Mouse (Mus musculus) frontal cortex, postnatal 10 days (tissue): Measurements from ENCODE around the gene Lars2.
A peak's percentile ranks its signal among the peaks of the same experiment; 100 is the strongest.
"Not testable (repeated sequence)": the region's sequence is repeated elsewhere in the genome, so short reads cannot be mapped to it uniquely, and the experiment has no call there.

Source experiments
- DNase-seq, 2 experiments: peaks; one replicate each; pipeline ENCODE4 v3.0.0; 2022; ENCODE audit warnings: low spot score in 2 of 2, mixed read lengths in 1 of 2

Lars2 gene

DNA sequence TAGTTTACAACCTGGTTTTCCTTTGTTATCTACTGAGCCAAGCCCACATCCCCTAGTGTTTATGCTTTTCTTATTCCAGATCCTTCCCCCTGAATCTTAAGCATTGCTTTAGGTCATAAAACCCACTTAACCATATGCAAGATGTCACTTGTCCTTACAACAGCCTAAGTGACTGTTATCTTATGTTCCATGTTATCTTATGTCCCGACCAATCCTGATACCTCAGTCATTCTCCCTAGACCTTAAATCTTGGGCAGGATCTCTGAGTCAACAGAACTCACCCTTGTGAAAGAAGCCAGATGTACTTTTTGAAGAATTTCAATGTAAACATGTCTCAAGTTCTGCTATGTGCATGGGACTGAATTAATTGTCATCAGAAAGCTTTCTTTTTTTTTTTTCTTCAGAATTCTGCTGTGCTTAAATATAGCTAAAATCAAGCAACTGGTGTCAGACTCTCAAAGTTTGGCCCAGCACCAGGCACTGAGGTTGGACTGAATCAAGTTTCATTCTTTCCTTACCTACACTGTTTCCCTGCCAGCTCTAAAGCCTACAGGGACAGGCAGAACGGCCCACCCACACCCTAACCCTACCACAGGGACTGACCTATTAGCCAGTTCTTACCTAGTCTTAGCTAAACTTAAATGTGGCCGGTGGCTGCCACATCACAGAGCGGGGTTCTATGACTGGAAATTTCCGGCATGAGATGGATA lies 24.6 kb downstream of the Lars2 start:
- no peak for DNase-seq

DNA sequence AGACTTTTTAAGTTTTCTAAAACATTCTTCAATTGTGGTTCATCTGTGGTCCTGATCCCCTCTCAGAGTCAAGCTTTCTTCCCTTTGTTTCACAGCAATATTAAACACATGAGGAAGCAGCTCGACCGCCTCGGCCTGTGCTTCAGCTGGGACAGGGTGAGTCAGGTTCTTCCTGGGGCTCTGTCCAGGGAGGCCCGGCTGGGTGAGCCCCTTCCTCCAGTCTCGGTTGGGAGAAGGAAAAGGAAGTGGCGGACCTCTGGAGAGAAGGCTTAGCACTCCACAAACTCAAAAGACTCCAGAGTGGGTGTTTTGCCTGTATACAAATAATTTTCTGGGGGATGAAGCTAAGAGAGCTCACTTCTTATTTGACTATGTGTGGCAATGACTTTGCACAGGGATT lies 28.1 kb downstream of the Lars2 start:
- no peak for DNase-seq

GRCm38 (mm10) chr9:123397701-123398100 lies 31.0 kb downstream of the Lars2 start:
- DNase-seq = peak in 1 of 2 experiments; percentile 26

DNA sequence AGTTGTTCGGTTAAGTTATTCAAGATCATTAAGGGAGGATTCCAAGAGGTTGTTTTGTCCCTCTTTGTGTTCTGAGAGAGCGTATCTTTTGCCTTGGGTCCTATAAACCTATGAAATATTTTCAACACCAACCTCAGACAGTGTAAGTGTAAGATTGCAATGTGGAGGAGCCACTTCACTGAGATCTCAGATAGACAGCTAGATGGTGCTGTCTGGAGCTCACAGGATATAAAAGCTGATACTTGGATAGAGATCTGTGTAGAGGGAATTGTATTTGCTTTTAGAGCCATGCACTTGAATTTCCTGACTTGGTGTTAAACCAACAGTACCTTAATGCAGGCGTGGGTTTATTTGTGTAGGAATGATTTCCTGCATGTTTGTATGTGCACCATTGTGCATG lies 35.5 kb downstream of the Lars2 start:
- no peak for DNase-seq

DNA sequence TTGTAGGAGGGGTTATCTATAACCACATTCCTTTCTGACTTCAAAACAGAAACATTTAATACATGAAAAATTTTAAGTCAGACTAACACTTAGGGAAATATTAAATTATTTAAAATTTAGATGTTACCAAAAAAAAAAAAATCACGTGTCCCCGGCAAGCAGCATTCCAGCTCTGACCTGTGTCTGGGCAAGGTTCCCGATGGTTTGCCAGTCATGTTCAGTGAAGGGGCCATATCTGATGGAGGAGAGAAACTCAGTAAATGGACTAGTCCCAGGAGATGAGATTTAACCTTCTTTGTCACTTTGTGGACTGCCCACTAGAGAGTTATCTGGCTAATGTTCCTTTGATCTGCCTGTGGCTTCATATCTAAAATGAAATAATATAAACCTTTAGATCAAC lies 36.3 kb downstream of the Lars2 start:
- no peak for DNase-seq

DNA sequence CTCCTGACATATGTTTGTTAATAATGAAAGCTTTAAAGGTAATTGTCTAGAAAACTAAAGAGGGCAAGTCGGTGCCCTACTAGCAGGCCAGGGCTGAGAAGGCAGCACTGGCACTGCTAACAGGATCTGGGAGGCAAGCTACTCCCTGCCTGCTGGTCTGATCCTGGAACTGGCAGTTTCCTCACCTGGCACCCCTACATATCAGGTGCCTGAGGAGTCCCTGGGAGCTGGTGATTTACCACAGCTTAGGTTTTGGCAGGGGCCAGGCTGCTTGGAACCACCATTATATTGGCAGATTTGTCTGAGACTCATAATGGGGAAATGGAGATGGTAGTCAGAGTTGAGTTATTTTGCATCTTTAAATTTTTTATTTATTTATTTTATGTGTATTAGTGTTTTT lies 38.5 kb downstream of the Lars2 start:
- no peak for DNase-seq

DNA sequence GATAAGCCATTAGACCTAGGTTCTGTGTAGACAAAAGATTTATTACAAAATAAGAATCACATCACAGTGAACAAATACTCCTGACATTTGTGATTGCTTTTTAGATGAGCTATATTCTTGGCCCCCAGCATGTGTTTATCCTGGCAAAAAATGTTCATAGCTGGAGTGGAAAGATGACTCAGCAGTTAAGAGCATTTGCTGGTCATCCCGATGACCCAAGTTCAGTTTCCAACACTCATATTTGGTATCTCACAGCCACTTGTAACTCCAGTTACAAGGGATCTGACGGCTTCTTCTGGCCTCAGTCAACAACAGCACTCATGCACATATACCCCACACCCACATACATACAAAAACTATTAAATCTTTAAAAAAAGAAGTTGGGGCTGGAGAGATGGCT lies 42.0 kb downstream of the Lars2 start:
- DNase-seq = no peak

DNA sequence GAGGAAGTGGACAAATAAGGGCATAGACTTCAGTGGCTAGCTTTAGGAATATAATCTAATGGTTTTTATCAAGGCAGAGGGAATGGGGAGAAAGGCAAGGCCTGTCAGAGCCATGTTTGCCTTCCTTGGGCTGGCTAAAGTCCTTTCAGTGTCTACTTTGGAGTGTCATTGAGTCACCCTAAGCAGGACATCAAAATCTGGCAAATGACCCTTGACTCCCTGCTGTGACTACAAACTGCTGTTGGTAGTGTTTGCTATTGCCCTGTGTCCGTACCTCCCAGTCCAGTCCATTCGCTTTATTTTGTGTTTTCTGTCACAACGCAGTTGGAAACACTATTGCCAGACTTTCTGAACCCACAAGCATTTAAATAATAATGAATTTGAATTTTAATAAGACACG lies 63.1 kb downstream of the Lars2 start:
- no peak for DNase-seq

GRCm38 (mm10) chr9:123430973-123431372 lies 64.2 kb downstream of the Lars2 start:
- DNase-seq = no peak

DNA sequence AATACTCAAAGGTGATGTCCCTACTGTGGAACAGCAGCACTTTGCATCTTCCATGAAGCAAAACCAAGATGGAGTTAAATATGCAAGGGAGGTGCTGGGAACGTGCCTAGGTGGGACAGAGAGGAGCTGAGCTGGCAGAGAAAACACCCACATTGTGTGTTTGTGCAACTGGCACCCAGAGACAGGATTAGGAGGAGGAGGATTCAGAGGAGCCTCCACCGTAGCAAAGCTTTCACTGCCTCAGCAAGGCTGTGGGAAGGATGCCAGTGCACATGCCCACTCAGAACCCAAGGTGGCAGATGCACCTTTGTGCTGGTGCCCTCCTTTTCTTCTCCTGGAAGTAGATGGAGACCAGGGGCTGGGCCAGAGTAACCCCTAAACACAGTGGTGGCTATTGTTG lies 71.5 kb downstream of the Lars2 start:
- no peak for DNase-seq

DNA sequence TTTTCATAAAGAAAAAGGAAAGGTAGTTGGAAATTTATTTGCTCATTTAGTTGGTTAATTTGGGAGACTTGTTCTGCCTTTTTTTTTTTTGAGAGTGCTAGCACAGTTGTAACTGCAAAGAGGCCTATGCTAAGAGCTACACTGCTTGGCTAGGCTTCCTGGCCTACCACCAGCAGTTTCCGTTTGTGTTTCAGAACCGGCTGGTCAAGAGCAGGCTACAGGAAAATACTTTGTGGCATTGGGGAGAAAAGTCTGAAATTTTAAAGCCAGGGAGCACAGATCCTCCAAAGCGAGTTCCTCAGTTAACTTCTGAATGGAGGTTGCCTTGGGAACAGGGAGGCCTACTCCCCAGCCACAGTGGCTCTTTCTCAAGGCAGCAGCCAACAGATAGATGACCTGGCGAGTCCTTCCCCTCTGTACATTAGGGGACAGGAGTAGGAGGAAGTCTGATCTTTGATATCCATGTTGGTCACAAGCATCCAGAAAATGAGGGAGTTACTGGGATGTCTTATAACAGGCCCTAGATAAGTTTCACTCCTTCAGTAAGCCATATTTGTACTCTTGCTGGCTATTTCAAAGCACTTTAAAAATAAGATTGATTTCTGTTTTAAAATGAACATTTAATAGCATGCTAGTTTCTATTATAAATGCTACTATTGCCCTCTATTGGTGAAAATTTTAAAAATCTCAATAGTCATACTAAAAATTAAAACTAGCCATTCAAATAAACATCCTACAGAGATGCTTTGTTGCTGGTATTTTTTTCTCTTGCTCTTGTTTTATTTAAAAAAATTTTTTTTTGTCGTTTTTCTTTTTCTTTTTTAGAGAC lies 73.7 kb downstream of the Lars2 start:
- DNase-seq = no peak

- DNase-seq = not testable (repeated sequence)
These were observed 80.4 kb downstream of the Lars2 start for GRCm38 (mm10) chr9:123447101-123447500.

DNA sequence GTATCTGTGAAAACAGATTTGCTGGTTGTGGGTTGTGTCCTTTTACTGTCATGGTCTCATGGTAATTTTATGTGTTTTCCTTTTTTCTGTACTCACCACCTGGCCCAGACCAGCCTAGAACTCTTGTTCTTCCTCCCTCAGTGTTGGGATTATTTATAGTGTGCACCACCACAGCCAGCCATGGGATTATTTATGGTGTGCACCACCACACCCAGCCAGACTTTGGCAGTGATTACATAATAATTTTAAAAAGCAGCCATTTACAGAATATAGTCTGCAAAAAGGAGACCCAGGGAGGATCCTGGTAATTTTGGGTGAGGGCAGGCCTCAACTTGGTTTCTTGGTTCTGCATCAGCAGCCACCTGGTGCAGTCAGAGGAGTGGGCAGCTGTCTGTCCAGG lies 81.9 kb downstream of the Lars2 start:
- DNase-seq = no peak

DNA sequence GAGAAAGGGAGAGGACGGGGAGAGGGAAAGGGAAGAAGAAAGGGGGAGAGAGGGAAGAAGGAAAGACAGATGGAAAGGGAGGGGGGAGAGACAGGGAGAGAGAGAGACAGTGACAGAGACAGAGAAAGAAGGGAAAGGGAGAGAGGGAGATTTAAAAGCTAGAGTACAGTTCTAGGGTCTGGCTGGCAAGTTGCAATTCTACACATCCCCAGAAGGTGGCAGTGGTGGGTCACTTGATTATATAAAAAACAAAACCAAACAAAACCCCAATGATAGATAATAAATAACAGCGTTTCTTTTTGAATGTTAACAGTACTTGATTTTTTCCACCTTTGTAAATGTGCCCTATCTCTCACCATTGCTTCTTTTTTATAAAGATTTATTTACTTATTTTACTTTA lies 83.4 kb downstream of the Lars2 start:
- DNase-seq = no peak

- no peak for DNase-seq
These were observed 85.0 kb downstream of the Lars2 start for GRCm38 (mm10) chr9:123451772-123452171.

DNA sequence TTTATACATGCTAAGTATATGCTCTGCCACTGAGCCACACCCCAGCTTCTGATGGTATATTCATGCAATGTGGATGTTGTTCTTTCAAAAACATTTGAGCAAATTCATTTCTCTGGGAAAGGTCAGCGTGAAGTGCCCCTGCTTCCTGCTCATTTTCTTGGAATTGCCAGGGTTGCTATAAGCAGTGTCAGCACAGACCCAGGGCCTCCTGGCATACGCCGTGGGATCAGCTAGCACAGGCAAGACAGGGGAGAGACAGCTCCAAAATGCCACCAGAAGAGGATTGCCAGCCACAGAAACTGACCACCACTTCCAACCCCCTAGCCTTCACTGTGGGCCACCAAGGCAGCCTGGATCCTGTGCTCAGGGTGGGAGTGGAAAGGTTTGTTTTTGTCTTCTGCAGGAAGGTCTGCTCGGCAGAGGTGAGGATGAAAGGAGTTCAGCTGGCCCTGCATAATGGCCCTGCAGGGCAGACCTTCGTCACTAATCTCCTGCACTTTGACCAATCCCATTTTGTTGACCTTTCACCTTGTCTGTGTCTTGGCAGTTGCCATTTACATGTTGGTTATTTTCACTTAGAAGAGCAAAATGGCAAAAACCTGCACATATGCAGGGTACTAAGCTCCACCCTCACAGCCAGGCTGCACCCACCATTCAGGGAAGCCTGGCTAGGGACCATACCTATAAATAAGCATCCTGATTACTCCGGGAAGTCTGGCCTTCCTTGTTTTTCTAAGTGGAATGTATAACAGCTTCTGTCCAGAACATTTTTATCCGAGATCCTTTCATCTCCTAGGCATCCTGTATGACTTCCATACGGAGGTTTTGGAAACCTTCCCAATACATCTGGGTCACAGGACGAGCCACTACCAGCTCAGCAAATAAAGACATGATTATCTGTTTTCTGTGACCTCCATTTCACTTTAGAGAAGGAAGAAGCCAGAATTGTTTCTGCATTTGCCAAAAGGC lies 90.2 kb downstream of the Lars2 start:
- DNase-seq = no peak

- no peak for DNase-seq
These were observed 90.9 kb downstream of the Lars2 start for GRCm38 (mm10) chr9:123457603-123458002.

DNA sequence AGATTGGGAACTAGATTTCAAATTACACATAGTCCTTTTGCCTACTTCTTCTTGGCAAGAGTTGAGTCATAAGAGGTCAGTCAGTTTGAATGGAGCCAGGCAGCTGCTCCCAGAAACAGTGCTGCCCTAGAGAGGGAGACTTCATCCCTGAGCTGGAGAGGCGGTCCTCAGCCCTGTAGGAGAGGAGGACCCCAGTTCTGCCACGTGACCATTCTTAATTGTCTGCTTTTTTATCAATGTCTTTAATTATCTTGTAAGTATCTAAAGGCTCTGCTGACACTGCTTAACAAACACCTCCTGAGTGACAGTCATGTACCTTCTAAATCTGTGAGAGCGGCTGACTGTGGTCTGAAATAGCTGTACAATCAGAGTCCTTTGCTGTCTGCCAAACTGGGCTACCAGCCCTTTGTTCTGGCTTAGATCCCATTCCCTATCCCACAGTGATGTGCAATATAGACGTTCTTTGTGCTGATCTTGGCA lies 100.5 kb downstream of the Lars2 start:
- DNase-seq = peak in 1 of 2 experiments; percentile 36

- DNase-seq = no peak
These were observed 101.8 kb downstream of the Lars2 start for GRCm38 (mm10) chr9:123468406-123469085.

DNA sequence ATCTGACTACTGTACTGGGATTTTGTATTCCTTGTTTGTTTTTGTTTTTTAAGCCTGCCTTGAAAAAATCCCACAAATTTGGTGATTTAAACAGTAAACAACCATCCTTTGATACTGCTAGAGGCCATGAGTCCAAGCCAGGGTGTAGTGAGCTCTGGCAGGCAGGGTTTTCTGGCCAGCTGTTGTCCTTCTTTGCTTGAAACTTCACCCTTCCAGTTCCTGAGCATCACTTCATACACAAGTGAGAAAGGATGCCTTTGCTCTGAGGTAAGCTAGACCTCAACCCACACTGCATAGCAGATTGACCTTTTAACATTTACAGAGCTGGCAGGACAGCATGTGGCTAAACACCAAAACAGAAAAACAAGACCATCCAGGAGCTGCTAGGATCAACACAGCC lies 102.4 kb downstream of the Lars2 start:
- DNase-seq = no peak

GRCm38 (mm10) chr9:123473377-123473776 lies 106.7 kb downstream of the Lars2 start:
- DNase-seq = no peak
